Mouse (Mus musculus): ENCODE measurements around the gene Nupr1l.
"Not testable (repeated sequence)": the region's sequence is repeated elsewhere in the genome, so short reads cannot be mapped to it uniquely, and the experiment has no call there.

The Nupr1l gene

DNA sequence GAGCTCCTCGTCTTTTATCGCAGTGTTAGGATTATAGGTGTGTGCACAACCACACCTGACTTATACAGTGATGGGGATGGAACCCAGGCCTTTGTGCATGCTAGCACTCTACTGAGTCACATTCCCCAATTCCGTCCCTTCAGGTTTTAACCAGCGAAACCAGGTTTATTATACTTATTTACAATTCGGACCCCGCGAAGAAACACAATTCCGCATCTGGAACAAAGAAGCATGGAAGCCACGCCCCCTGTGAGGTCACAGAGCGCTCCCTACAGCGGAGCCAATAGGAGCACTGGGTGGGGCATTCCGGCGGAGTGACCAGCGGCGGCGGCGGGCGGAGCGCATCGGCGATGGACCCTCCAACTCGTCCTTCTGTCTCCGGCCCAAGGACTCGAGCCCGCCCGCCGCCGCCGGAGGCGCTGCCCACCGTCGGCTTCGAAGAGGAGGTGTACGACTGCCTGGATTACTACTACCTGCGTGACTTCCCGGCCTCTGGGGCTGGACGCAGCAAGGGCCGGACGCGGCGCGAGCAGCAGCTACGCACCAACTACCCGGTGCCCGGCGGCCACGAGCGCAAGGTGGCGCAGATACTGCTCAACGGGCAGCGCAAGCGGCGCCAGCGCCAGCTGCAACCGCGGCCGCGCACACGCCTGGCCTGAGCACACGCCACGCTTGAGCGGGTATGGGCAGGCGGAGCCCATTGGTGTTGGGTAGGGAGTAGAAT is at the start of gene Nupr1l:
Gene Nupr1l (plus strand): TSS at position 299 of the 724 bp plus-strand sequence.
- peak; percentile 77 to 79 for DNase-seq

DNA sequence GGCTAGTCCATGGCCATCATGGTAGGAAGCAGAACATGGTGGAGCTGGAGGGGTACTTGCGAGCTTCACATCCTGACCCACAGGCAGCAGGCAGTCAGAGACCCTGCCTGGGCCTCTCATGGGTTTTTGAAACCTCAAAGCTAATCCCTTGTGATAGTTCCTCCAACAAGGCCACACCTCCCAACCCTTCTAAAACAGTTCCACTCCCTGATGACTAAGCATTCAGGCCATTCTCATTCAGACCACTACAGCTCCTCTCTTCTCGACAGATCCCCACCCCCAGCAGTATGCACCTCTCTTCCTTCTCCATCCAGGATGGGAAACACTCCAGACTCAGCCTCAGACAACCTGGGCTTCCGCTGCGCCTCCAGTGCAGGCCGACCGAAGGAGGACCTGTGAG is 46.0 kb upstream of the Nupr1l start:
- DNase-seq = no peak

DNA sequence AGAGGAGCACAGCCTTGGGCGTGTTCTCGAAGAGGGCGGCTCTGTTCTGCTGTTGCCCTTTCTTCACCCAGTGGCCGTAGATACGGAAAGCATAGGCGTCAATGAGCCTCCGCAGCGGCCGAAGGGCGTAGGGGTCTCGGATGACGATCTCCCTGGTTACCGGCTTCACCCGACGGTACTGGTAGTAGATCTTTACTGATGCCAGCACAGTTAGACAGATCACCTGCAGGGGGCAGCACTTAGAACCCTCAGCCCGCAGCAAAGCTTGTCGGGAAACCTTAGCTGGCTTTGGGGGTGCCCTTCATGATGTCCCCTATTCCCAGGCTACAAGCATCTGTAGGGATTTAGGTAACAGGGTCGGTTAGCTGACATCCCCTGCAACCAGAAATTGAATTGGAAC is 43.9 kb upstream of the Nupr1l start:
- peak; percentile 68 for DNase-seq

DNA sequence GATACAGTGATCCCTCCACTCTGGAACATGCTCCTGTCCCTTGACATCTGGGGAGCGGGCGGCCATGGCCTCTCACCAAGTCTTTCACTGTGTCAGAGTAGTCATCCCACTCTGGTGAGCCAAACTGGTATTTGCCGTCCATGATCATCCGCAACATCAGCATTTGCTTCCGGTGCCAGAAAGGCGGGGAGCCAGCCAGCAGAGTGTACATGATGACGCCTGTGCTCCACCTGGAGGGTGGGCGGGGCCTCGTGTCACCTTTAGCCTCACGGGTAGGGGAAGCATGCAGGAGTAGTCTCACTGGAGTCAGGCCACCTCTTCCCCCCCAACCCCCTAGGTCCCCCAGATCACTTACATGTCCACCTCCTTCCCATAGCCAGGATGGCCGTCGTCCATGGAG is 42.5 kb upstream of the Nupr1l start:
- DNase-seq = no peak

DNA sequence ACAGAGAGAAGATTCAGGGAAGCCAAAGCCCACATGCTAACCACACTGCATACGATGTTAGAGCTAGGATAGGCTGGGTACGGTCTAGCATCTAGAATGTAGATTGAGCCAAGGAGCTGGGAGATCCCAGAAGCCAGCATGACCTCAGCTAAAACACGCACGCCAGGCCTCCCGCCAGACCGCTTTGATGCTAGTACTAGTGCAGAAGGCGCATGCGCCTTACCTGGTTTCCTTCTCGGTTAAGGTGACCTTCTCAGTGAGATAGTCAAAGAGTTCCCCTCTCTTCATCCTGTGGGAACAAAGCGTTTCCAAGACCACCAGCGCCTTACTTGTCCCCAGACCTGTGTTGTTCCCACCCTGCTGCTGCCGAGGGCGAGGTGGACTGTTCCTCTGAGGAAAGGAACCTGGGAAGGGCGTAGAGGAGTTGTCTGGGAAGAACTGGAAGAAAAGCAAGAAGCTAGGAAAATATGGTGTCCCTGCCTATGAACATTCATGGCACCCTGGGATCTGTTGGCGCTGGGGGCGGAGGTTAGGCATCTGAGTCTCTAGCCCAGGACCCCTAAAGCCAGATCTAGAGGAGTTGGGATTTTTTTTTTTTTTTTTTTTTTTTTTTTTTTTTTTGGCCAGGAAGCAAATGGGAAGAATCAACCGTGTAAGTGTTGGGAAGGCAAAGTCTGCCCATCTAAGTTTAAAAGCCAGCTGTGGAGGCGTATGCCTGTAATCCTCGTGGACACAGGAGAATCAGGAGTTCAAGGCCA is 38.9 kb upstream of the Nupr1l start:
- DNase-seq = no peak

DNA sequence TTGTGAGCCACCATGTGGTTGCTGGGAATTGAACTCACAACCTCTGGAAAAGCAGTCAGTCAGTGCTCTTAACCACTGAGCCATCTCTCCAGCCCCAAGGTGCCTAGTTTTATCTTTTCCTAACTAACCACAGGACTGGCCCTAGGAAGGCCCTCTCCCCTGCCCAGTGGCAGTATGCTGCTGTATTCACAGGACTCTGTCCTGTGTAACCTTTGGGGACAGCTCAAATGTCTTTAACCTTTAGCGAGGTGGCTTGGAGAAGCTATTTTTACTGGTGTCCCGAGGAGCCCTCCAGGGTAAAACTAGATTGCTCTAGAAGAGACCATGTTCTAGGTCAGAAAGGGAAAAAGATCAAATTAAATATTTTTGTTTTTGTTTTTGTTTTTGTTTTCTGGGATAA is 37.1 kb upstream of the Nupr1l start:
- DNase-seq = no peak

DNA sequence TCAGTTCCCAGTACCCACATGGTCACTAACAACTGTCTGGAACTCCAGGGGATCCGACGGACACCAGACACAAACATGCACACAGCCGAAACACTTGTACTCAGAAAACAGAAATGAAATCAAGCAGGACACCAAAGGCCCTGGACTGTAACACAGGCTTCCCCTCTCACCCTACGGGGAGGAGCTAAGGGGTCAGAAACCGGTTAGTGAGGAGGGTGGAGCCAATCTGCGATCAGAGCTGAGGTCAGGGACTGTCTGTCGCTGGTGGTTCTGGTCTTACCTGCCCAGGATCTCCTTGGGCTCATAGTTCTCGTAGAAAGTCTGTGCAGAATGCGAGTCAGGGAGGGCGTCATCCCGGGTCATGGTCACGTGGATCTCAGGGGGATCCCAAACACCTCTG is 34.4 kb upstream of the Nupr1l start:
- DNase-seq = no peak

DNA sequence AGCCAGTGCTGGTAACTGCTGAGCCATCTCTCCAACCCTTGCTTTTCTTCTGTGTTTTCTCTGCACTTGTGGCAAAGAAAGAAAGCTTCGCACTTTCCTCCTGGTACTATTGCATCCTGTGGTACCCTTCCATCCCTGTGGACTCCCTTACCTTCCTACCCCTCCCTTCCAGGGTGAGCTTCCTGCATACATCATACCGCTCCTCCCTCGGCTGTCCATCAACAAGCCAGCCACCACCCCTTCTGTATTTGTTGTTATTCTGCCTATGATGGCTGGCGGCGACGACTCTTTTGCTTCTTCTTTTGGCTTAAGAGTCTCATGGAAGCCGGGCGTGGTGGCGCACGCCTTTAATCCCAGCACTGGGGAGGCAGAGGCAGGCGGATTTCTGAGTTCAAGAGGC is 33.2 kb upstream of the Nupr1l start:
- DNase-seq = no peak

DNA sequence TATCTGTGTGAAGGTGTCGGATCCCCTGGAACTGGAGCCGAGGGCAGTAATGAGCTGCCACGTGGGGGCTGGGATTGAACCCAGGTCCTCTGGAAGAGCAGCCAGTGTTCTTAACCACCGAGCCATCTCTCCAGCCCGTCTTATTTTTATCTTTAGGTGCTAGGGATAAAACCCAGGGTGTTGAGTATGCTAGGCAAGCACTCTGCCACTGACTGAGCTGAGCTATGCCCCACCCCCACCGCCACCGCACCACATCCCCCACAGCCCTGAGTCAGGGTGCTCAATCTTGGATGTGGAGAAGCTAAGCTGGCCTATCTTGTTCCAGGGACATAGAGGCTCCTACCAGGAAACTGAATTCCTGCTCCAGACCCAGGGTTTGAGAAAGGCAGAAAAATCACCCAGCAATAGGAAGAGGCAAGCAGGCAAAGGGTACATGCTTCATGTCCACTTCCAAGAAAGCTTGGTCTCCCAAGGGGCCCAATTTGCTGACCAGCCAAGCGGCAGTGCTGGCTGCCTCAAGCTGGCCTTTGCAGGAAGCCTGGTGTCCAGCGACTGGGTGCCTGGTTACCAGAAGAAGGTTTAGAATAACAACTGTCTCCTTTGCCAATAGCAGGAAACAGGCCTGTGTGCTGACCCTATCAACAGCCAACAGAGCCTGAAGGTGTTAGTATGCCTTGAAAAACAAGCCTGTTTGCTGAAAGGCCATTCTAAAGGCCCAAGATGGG is 30.4 kb upstream of the Nupr1l start:
- no peak for DNase-seq

DNA sequence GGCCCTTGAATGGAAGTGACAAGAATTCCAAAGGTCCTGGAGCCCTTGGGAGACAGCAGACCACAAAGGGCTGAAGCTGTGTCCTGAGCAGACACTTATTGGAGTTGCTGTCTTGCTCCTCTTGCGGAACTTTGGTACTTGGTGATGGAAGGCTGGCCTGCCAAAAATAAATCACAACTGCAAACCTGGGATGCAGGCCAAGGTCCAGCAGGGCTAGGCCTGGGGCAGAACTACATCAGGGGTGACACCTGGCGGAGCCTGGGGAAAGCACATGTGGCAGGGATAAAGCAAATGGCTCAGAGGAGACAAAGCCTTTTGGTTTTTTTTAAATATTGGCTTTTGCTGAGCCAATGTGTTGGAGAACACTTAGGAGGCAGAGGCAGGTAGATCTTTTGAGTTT is 29.4 kb upstream of the Nupr1l start:
- no peak for DNase-seq

DNA sequence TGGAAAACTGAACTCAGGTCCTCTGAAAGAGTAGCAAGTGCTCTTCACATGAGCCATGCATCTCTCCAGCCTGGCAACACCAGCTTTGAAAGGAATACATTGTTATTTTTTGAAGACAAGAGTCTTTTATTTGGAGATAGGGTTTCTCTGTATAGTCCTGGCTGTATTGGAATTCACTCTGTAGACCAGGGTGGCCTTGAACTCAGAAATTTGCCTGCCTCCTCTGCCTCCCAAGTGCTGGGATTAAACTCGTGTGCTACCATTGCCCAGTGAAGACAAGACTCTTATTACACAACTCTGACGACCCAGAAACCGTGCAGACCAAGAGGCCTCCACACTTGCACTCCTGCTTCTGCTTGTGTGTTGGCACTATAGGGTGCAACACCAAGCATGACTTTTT is 28.5 kb upstream of the Nupr1l start:
- DNase-seq = no peak

DNA sequence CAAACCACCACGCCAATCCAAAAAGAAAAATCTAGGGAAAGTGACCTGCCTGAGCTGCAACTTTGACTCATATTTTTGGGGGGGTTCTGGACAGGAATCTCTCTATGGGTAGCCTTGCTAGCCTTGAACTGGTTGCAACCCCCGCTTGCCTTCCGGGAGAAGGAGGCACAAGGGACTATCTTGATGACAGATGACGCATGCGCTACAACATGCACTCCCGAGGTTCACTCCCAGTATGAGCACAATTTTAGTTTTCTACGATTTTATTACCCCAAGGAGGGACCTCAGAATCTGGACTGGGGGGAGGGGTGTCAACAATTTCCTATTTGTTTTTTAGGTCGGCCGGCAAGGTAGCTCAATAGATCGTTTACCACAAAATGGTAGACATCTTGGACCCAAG is 22.1 kb upstream of the Nupr1l start:
- peak in 1 of 2 experiments; percentile 5 for DNase-seq

DNA sequence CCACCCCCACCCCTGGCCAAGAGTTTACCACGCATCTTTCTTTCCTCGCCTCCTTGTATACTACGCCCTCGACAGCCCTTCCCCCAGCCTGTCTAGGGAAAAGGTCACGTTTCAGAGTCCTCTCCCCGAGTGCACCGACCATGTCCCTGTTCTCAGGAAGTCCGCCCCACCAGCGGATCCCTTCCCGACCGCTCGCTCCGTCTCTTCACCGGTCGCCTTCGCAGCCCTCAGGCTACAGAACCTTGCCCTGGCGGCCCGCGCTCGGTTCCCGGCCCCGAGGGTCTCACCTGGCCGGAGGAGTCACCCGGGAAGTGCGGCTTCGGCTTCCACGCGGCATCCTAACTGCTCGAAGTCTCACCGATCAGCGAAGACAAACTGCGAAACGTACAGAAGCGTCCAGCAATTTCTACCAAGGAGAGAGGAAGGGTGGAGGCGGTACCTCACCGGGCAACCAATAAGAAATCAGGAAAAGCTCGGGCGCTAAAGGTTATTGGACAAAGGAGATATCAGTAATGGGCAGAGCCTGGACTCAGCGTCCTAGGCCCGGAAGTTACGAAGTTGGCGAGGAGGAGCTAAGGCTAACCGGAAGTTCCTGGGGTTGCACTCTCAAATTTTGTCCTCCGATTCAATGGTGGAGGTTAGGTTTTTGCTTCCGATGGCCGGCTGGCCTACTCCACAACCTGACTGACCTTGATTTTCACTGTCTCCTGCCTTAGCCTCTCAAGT is 21.3 kb upstream of the Nupr1l start, which contains the start of gene Chchd2:
Gene Chchd2 (minus strand): TSS at position 560 of the 726 bp plus-strand sequence.
- DNase-seq = peak; percentile 88 to 89

DNA sequence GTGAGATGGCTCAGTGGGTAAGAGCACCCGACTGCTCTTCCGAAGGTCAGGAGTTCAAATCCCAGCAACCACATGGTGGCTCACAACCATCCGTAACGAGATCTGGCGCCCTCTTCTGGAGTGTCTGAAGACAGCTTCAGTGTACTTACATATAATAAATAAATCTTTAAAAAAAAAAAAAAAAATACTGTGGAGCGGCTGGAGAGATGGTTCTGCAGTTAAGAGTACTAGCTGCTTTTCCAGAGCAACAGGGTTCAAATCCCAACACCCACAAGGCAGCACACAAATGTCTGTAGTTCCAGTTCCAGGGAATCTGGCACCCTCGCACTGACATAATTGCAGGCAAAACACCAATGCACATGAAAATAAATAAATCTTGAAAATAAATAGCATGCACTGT is 17.9 kb upstream of the Nupr1l start:
- not testable (repeated sequence) for DNase-seq

DNA sequence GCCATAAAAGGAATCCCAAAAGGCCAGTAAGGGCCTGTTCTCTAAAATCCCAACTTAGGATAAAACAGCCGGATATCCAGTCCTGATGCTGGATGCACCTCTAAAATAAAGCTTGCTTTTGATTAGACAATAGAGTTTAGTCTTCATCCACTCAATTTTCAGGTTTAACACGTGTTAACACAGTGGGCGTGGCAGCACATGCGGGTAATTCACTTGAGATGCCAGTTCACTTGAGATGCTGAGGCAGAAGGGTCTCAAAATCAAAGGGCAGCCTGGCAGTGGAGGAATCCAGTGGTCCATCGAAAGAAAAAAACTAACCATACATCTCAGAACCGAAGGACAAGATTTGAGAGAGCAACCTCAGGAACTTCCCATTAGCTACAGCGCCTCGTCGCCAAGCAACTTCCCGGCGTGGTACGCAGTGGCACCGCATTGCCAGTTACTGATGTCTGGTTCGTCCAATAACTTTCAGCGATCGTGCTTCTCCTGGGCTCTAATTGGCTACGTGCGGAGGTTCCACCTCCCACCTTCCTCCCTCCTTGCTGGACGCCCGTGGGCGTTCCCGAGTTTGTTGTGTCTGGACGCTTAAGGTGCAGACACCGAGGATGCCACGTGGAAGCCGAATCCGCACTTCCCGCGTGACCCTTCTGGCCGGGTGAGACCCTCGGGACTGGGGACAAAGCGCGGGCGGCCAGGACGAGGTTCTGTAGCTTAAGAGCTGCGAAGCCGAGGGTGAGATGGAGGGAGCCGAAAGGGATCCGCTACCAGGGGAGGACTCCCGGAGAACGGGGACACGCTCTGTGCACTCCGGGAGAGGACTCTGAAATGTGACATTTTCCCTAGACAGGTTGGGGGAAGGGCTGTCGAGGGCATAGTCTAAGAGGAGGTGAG is 12.9 kb upstream of the Nupr1l start, which contains the start of gene Zbed5:
Gene Zbed5 (plus strand): TSS at position 526 of the 891 bp plus-strand sequence.
- peak; percentile 75 to 77 for DNase-seq

DNA sequence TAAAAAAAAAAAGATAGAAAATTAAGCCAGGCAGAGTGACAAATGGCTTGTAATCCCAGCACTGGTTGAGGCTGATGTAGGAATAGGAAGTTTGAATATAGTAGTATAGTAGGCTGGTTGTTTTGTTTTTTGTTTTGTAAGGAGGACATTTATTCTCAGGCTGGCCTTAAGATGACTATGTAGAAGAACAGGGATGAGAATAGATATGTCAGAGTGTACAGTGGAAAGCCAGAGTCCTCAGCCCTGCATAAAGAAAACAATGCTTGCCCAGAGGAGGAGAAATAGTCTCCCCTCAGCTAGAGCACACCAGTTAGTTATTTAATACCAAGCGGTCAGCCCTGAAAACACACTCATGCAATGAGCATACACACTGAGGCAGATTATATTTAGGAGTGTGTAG is 9.9 kb upstream of the Nupr1l start, which contains the start of gene Phkg1:
Gene Phkg1 (minus strand): TSS at position 101 of the 400 bp plus-strand sequence.
- DNase-seq = no peak

DNA sequence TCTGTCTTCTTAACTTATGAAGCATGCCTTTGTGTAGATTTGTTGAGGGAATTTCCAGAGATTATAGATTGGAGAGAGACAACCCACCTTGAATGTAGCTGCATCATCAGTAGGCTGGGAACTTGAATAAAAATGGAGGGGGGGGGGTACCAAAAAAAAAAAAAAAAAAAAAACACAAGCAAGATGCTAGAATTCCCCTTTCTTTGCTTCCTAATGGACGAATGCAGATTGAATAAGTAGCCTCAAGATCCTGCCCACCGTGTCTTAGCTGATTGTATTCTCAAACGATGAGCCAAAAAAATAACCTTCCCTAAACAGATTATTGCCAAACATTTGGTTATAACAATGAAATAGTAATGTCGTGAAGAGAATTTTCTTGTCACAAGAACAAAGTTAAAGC is 565 bp upstream of the Nupr1l start:
- DNase-seq = no peak

DNA sequence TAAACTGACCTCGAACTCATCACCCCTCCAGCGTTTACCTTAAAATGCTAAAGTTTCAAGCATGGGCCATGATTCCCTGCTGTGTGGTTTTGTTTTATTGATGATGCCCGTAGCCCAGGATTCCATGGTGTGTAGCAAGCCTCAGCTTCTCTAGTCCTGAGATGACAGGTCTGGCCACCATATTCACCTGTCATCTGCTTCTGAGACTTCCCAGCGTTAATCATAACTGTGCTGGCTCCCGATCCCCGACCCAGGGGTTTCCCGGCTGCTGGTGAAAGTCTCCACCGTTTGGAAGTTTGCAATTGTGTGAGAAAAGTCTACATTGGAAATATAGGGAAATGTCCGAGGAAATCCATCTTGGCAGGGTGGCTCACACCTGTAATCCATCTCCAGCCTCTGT is 807 bp downstream of the Nupr1l start:
- no peak for DNase-seq

DNA sequence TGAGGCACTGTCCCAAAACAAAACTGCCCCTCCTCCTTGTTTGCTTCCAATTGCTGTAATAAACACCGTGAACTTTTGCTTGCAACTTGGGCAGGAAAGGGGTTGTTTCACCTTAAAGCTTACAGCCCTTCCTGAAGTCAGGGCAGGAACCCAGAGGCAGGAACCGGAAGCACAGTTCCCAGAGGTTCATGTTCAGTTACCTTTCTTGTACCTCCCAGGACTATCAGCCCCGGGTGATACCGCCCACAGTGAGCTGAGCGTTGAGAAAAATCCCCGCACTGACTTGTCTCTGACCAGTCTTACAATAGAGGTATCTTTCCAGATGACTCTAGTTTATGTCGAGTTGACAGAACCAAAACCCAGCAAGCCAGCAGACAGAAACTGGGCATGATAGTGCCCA is 1.3 kb downstream of the Nupr1l start:
- no peak for DNase-seq

DNA sequence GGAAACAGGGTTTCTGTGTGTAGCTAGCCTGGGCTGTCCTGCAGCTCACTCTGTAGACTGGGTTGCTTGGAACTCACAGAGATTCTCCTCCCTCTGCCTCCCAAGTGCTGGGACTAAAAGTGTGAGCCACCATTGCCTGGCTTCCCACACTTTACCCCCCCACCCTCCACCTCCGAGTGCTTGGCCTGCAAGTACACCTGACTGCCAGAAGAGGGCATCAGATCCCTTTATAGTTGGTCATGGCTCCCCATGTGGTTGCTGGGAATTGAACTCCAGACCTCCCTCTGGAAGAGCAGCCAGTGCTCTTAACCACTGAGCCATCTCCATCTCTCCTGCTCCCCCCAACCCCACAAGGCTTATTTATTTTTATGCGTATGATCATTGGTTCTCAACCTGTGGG is 5.7 kb downstream of the Nupr1l start:
- DNase-seq = peak; percentile 47 to 50

DNA sequence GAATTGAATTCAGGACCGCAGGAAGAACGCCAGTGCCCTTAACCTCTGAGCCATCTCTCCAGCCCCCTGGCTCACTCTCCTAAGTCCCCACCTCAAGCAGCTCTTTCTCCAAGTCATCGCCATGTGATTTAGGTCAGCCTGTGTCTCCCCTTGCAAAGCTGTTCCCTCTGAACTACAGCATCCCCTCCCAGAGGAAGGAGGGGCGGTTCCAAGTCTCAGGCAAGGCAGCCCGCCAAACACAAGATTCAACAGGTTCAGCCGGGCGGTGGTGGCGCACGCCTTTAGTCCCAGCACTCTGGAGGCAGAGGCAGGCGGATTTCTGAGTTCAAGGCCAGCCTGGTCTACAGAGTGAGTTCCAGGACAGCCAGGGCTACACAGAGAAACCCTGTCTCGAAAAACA is 7.2 kb downstream of the Nupr1l start:
- DNase-seq = not testable (repeated sequence)
